Mouse (Mus musculus) heart, embryonic 12.5 days (tissue): ENCODE data around the gene Grin3b. TPM values are rescaled to one million over a fixed set of nuclear protein-coding genes. Genes with fewer than 3 reads are reported as not detected.

Experiments
- ATAC-seq: fragments of 200-750 bp; cut with Nextera tagmentation; 2 replicates; pipeline ENCODE4 v1.8.0; 2017; ENCODE audit warnings: moderate TSS enrichment, moderate library complexity; ENCODE audit not compliant: insufficient number of reproducible peaks, low FRiP score
- H3K27ac ChIP-seq: fragments of 300-500 bp; sonication (generic); 2 replicates; pipeline ENCODE4 v1.5.1; 2016; ENCODE audit warnings: mild to moderate bottlenecking, moderate library complexity; ENCODE audit not compliant: poor library complexity, severe bottlenecking
- H3K27me3 ChIP-seq: fragments of 300-500 bp; sonication (generic); replicated peaks from 2 replicates; pipeline ENCODE4 v1.6.1; 2016; ENCODE audit warnings: mild to moderate bottlenecking, moderate library complexity
- H3K36me3 ChIP-seq: fragments of 300-500 bp; sonication (generic); 2 replicates; pipeline ENCODE4 v1.6.1; 2016; ENCODE audit warnings: mild to moderate bottlenecking, moderate library complexity
- H3K4me1 ChIP-seq: fragments of 300-500 bp; sonication (generic); replicated peaks from 2 replicates; pipeline ENCODE4 v1.6.1; 2016; ENCODE audit warnings: mild to moderate bottlenecking
- H3K4me2 ChIP-seq: fragments of 300-500 bp; sonication (generic); 2 replicates; pipeline ENCODE4 v1.6.1; 2016; ENCODE audit warnings: mild to moderate bottlenecking, moderate library complexity
- H3K4me3 ChIP-seq: fragments of 300-500 bp; sonication (generic); 2 replicates; pipeline ENCODE4 v1.5.1; 2016; ENCODE audit warnings: mild to moderate bottlenecking
- H3K9ac ChIP-seq: fragments of 300-500 bp; sonication (generic); 2 replicates; pipeline ENCODE4 v1.6.1; 2016; ENCODE audit warnings: mild to moderate bottlenecking, moderate library complexity
- H3K9me3 ChIP-seq: fragments of 300-500 bp; sonication (generic); replicated peaks from 2 replicates; pipeline ENCODE4 v1.6.1; 2016; ENCODE audit warnings: mild to moderate bottlenecking, moderate library complexity
- WGBS: fragments of 180-500 bp; shearing (Covaris S2); methylation state at CpG from one replicate; pipeline ENCODE4 v1.1.7; 2016; 5-methylcytosine and 5-hydroxymethylcytosine counted together
- polyA plus RNA-seq: library from polyadenylated mRNA; unstranded; fragments of >200 nt; fragmentation: Nextera tagmentation; extraction: Ambion mirVana; gene quantifications from 2 replicates; pipeline ENCODE4 v1.2.1, GENCODE M21; 2016

Gene Grin3b
- polyA plus RNA-seq, 1 experiment from 2014 or later, result 0.29 TPM

- Histone ChIP-seq H3K27ac (peak overlapping the region; percentile 94; the same call in 1 of the 2 replicates), H3K4me3 (peak overlapping the region; percentile 82), H3K27me3 (no peaks in the 10 kb centered on the region), H3K4me1 (peaks cover 64% of the 10 kb centered on the region), H3K4me2 (peak overlapping the region; percentile 90), H3K36me3 (peaks cover 25% of the 10 kb centered on the region), H3K9me3 (no peaks in the 10 kb centered on the region), H3K9ac (peak overlapping the region; percentile 97)
- ATAC-seq, result no peak
- 71% methylated on average over 5 of the region's 5 CpGs for WGBS
Observed at GRCm38 (mm10) chr10:79983205-79983604, 12.7 kb downstream of the Grin3b start.

GRCm38 (mm10) chr10:79983670-79984069, 13.2 kb downstream of the Grin3b start:
- H3K4me1 ChIP-seq, result peaks cover 64% of the 10 kb centered on the region
- peaks cover 20% of the 10 kb centered on the region for H3K36me3 ChIP-seq
- 0 out of 2 replicates have a peak, but pooled peaks have one; percentile 0 for ATAC-seq
- no peaks in the 10 kb centered on the region for H3K9me3 ChIP-seq
- whole genome bisulfite sequencing, result 4% methylated on average over 18 of the region's 21 CpGs
- peak overlapping the region; percentile 90 for H3K4me2 ChIP-seq
- peak overlapping the region; percentile 97 for H3K9ac ChIP-seq
- peak overlapping the region; percentile 82 for H3K4me3 ChIP-seq
- peak overlapping the region; percentile 94 for H3K27ac ChIP-seq
- H3K27me3 ChIP-seq, result no peaks in the 10 kb centered on the region

GRCm38 (mm10) chr10:79984195-79984816, 13.8 kb downstream of the Grin3b start, which contains the start of gene Tmem259:
Gene Tmem259, minus strand, starts transcription at chr10:79984330.
- peak; percentile 78 for ATAC-seq
- H3K9me3 ChIP-seq, result no peaks in the 10 kb centered on the region
- peak within 1 kb of the TSS; percentile 97 for H3K9ac ChIP-seq
- peak within 1 kb of the TSS; percentile 94 for H3K27ac ChIP-seq
- no peaks in the 10 kb centered on the region for H3K27me3 ChIP-seq
- H3K4me2 ChIP-seq, result peak within 1 kb of the TSS; percentile 90
- H3K4me3 ChIP-seq, result peak within 1 kb of the TSS; percentile 82
- peaks cover 68% of the 10 kb centered on the region for H3K4me1 ChIP-seq
- under 1% methylated on average over 49 of the region's 49 CpGs for WGBS
- H3K36me3 ChIP-seq, result peaks cover 14% of the 10 kb centered on the region

GRCm38 (mm10) chr10:79984871-79985270, 14.4 kb downstream of the Grin3b start:
- Histone ChIP-seq H3K9me3 (no peaks in the 10 kb centered on the region), H3K36me3 (peaks cover 10% of the 10 kb centered on the region), H3K27ac (peak overlapping the region; percentile 94), H3K4me2 (peak overlapping the region; percentile 90), H3K9ac (peak overlapping the region; percentile 97), H3K27me3 (no peaks in the 10 kb centered on the region), H3K4me3 (peak overlapping the region; percentile 82), H3K4me1 (peaks cover 69% of the 10 kb centered on the region)
- WGBS, result under 1% methylated on average over 22 of the region's 22 CpGs
- peak; percentile 92 for ATAC-seq

GRCm38 (mm10) chr10:79985334-79986231, 15.1 kb downstream of the Grin3b start:
- no peaks in the 10 kb centered on the region for H3K9me3 ChIP-seq
- peaks cover 67% of the 10 kb centered on the region for H3K4me1 ChIP-seq
- H3K9ac ChIP-seq, result peak overlapping the region; percentile 97
- peak overlapping the region; percentile 82 for H3K4me3 ChIP-seq
- peak overlapping the region; percentile 94 for H3K27ac ChIP-seq
- 4% methylated on average over 35 of the region's 35 CpGs for WGBS
- peaks cover 10% of the 10 kb centered on the region for H3K36me3 ChIP-seq
- H3K4me2 ChIP-seq, result peak overlapping the region; percentile 90
- 0 out of 2 replicates have a peak, but pooled peaks have one; percentile 5 for ATAC-seq
- no peaks in the 10 kb centered on the region for H3K27me3 ChIP-seq

GRCm38 (mm10) chr10:79986232-79986878, 15.8 kb downstream of the Grin3b start:
- H3K27me3 ChIP-seq, result no peaks in the 10 kb centered on the region
- peak overlapping the region; percentile 90 for H3K4me2 ChIP-seq
- H3K4me1 ChIP-seq, result peaks cover 66% of the 10 kb centered on the region
- H3K9me3 ChIP-seq, result peaks cover 5% of the 10 kb centered on the region; the same call in 1 of the 2 replicates
- WGBS, result 25% methylated on average over 6 of the region's 6 CpGs
- H3K4me3 ChIP-seq, result peak overlapping the region; percentile 82; the same call in 1 of the 2 replicates
- peak overlapping the region; percentile 94 for H3K27ac ChIP-seq
- ATAC-seq, result no peak
- H3K9ac ChIP-seq, result peak overlapping the region; percentile 73
- peaks cover 11% of the 10 kb centered on the region for H3K36me3 ChIP-seq

- no peaks in the 10 kb centered on the region for H3K27me3 ChIP-seq
- ATAC-seq, result no peak
- H3K4me3 ChIP-seq, result no peak overlapping the region
- H3K9ac ChIP-seq, result peak overlapping the region; percentile 89
- 7% methylated on average over 11 of the region's 11 CpGs for WGBS
- peaks cover 61% of the 10 kb centered on the region for H3K4me1 ChIP-seq
- peak overlapping the region; percentile 94 for H3K27ac ChIP-seq
- peak overlapping the region; percentile 90 for H3K4me2 ChIP-seq
- H3K36me3 ChIP-seq, result peaks cover 14% of the 10 kb centered on the region
- H3K9me3 ChIP-seq, result peaks cover 7% of the 10 kb centered on the region; the same call in 1 of the 2 replicates
Observed at GRCm38 (mm10) chr10:79986963-79987362, 16.4 kb downstream of the Grin3b start.

- Histone ChIP-seq H3K4me1 (peaks cover 54% of the 10 kb centered on the region), H3K36me3 (peaks cover 23% of the 10 kb centered on the region), H3K9ac (peak overlapping the region; percentile 89), H3K4me2 (peak overlapping the region; percentile 90), H3K27ac (peak overlapping the region; percentile 94), H3K9me3 (peaks cover 12% of the 10 kb centered on the region; the same call in 1 of the 2 replicates), H3K27me3 (no peaks in the 10 kb centered on the region), H3K4me3 (peak overlapping the region; percentile 82)
- ATAC-seq, result no peak
- WGBS, result 8% methylated on average over 27 of the region's 27 CpGs
Observed at GRCm38 (mm10) chr10:79987771-79988505, 17.4 kb downstream of the Grin3b start.

GRCm38 (mm10) chr10:79988506-79989271, 18.2 kb downstream of the Grin3b start, which contains the start of gene Cnn2:
Gene Cnn2, plus strand, starts transcription at chr10:79988584.
- peak within 1 kb of the TSS; percentile 89 for H3K9ac ChIP-seq
- peak within 1 kb of the TSS; percentile 82 for H3K4me3 ChIP-seq
- H3K36me3 ChIP-seq, result peaks cover 31% of the 10 kb centered on the region
- H3K27me3 ChIP-seq, result no peaks in the 10 kb centered on the region
- peak within 1 kb of the TSS; percentile 90 for H3K4me2 ChIP-seq
- peaks cover 12% of the 10 kb centered on the region; the same call in 1 of the 2 replicates for H3K9me3 ChIP-seq
- H3K4me1 ChIP-seq, result peaks cover 46% of the 10 kb centered on the region
- peak within 1 kb of the TSS; percentile 94 for H3K27ac ChIP-seq
- peak; percentile 7; the same call in 1 of the 2 replicates for ATAC-seq
- under 1% methylated on average over 59 of the region's 59 CpGs for WGBS
